Mouse (Mus musculus) megakaryocyte, embryonic 14.5 days (primary cell): Measurements from ENCODE around the gene 2410004P03Rik. TPM values are rescaled to one million over a fixed set of nuclear protein-coding genes. Genes with fewer than 3 reads are reported as not detected.
A peak's percentile ranks its signal among the peaks of the same experiment; 100 is the strongest.

ENCODE experiments used
- H3K27me3 ChIP-seq: replicated peaks from 2 replicates; pipeline ENCODE3; 2012; ENCODE audit warnings: inconsistent platforms
- H3K36me3 ChIP-seq: replicated peaks from 2 replicates; pipeline ENCODE3; 2012; ENCODE audit warnings: low read length, inconsistent platforms, mixed read lengths
- H3K4me1 ChIP-seq: 2 replicates; pipeline ENCODE4 v1.6.1; 2012; ENCODE audit warnings: inconsistent platforms
- H3K4me3 ChIP-seq: replicated peaks from 2 replicates; pipeline ENCODE3; 2012; ENCODE audit warnings: moderate library complexity, mild to moderate bottlenecking, inconsistent platforms
- H3K9me3 ChIP-seq: 2 replicates; pipeline ENCODE4 v1.6.1; 2012; ENCODE audit warnings: inconsistent platforms
- FLI1 ChIP-seq: IDR thresholded peaks from 2 replicates; pipeline ENCODE4 v1.6.1; 2012; ENCODE audit warnings: low read length, inconsistent platforms, mixed read lengths
- GATA1 ChIP-seq: IDR thresholded peaks from 3 replicates; pipeline ENCODE4 v1.6.1; 2012; ENCODE audit warnings: mixed read lengths, low read length, inconsistent platforms, borderline replicate concordance
- polyA plus RNA-seq: library from polyadenylated mRNA; stranded (reverse); fragments of >175 nt; gene quantifications from 2 replicates; pipeline ENCODE4 v1.2.3, GENCODE M21; 2012; ENCODE audit warnings: low replicate concordance; ENCODE audit not compliant: insufficient read depth

Gene 2410004P03Rik
- polyA plus RNA-seq, 1 experiment: not detected

DNA sequence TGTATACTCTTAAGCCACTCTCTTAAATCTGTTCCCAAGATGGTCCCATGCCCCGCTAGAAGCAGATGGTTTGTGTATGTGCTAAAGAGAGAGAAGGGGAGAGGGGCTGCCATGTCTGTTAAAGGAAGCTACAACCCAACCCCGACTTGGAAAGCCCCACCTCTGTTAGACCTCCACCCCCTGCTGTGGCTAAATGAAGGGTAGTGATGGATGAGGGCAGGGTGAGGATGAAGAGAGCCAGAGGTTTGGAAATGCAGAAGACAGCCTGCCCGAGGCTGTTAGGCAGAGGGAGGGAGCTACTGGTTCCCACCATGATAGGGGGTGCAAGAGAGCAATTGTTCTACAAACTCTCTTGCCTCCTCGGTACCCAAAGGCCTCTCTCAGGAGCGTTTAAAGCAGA lies 31.8 kb upstream of the 2410004P03Rik start:
- H3K36me3 ChIP-seq: no peaks in the 10 kb centered on the region
- H3K27me3 ChIP-seq: peaks cover 24% of the 10 kb centered on the region
- TF ChIP-seq GATA1: no peak
- no peak for TF ChIP-seq FLI1
- H3K4me1 ChIP-seq: peaks cover 4% of the 10 kb centered on the region; the same call in 1 of the 2 replicates
- H3K9me3 ChIP-seq: peaks cover 12% of the 10 kb centered on the region
- no peak overlapping the region for H3K4me3 ChIP-seq

GRCm38 (mm10) chr12:17040567-17040966 lies 29.0 kb upstream of the 2410004P03Rik start:
- Histone ChIP-seq H3K4me3 (no peak overlapping the region), H3K36me3 (no peaks in the 10 kb centered on the region), H3K4me1 (peaks cover 4% of the 10 kb centered on the region; the same call in 1 of the 2 replicates), H3K27me3 (peaks cover 34% of the 10 kb centered on the region), H3K9me3 (peaks cover 12% of the 10 kb centered on the region)
- TF ChIP-seq GATA1: no peak
- no peak for TF ChIP-seq FLI1

DNA sequence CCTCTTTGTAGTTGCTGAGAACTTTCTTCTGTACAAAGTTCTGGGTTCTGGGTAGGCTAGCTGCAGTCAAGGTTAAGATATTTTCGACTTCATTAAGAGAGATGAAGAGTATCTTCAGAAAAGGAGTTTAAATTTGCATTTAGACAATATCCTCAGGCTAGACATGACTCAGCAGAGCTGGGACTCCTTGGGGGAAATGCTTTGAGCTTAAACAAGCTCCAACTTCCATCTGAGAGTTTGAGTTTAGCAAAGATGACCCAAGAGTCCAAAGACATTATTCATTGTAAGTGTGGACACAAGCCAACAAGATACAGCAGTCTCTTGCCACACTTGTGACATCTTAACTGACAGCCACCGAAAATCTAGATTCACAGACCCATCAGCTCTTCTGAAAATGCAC lies 27.9 kb upstream of the 2410004P03Rik start:
- Histone ChIP-seq H3K4me1 (peaks cover 8% of the 10 kb centered on the region), H3K4me3 (no peak overlapping the region), H3K27me3 (peaks cover 35% of the 10 kb centered on the region), H3K9me3 (peaks cover 12% of the 10 kb centered on the region), H3K36me3 (no peaks in the 10 kb centered on the region)
- TF ChIP-seq GATA1 (no peak), FLI1 (no peak)

GRCm38 (mm10) chr12:17038246-17038645 lies 26.7 kb upstream of the 2410004P03Rik start:
- TF ChIP-seq FLI1 (no peak), GATA1 (no peak)
- H3K27me3 ChIP-seq: peaks cover 29% of the 10 kb centered on the region
- peaks cover 16% of the 10 kb centered on the region for H3K4me1 ChIP-seq
- 0 out of 2 replicates have a peak, but pooled peaks cover under 1% of the 10 kb centered on the region for H3K9me3 ChIP-seq
- no peak overlapping the region for H3K4me3 ChIP-seq
- no peaks in the 10 kb centered on the region for H3K36me3 ChIP-seq

GRCm38 (mm10) chr12:17037053-17037610 lies 25.6 kb upstream of the 2410004P03Rik start:
- Histone ChIP-seq H3K9me3 (no peaks in the 10 kb centered on the region), H3K4me3 (no peak overlapping the region), H3K27me3 (peaks cover 23% of the 10 kb centered on the region), H3K36me3 (no peaks in the 10 kb centered on the region), H3K4me1 (peaks cover 25% of the 10 kb centered on the region)
- TF ChIP-seq GATA1 (no peak), FLI1 (no peak)

- no peaks in the 10 kb centered on the region for H3K9me3 ChIP-seq
- H3K4me3 ChIP-seq: no peak overlapping the region
- peaks cover 25% of the 10 kb centered on the region for H3K4me1 ChIP-seq
- no peaks in the 10 kb centered on the region for H3K36me3 ChIP-seq
- H3K27me3 ChIP-seq: peaks cover 22% of the 10 kb centered on the region
- TF ChIP-seq GATA1 (no peak), FLI1 (no peak)
Observed at GRCm38 (mm10) chr12:17036532-17036931, 25.0 kb upstream of the 2410004P03Rik start.

- H3K4me3 ChIP-seq: no peak overlapping the region
- H3K9me3 ChIP-seq: no peaks in the 10 kb centered on the region
- H3K27me3 ChIP-seq: peaks cover 24% of the 10 kb centered on the region
- no peak for TF ChIP-seq GATA1
- TF ChIP-seq FLI1: no peak
- no peaks in the 10 kb centered on the region for H3K36me3 ChIP-seq
- H3K4me1 ChIP-seq: peaks cover 27% of the 10 kb centered on the region
Observed at GRCm38 (mm10) chr12:17035128-17035527, 23.6 kb upstream of the 2410004P03Rik start.

- Histone ChIP-seq H3K27me3 (peaks cover 25% of the 10 kb centered on the region), H3K4me1 (peaks cover 27% of the 10 kb centered on the region), H3K4me3 (no peak overlapping the region), H3K36me3 (no peaks in the 10 kb centered on the region), H3K9me3 (no peaks in the 10 kb centered on the region)
- TF ChIP-seq GATA1: no peak
- no peak for TF ChIP-seq FLI1
Observed at GRCm38 (mm10) chr12:17034671-17035070, 23.1 kb upstream of the 2410004P03Rik start.

- H3K9me3 ChIP-seq: peaks cover 1% of the 10 kb centered on the region; the same call in 1 of the 2 replicates
- no peaks in the 10 kb centered on the region for H3K36me3 ChIP-seq
- H3K4me3 ChIP-seq: peak overlapping the region; percentile 16
- TF ChIP-seq FLI1: no peak
- no peak for TF ChIP-seq GATA1
- peaks cover 23% of the 10 kb centered on the region for H3K4me1 ChIP-seq
- peaks cover 26% of the 10 kb centered on the region for H3K27me3 ChIP-seq
Observed at GRCm38 (mm10) chr12:17033464-17033841, 21.9 kb upstream of the 2410004P03Rik start.

GRCm38 (mm10) chr12:17032694-17033463 lies 21.4 kb upstream of the 2410004P03Rik start:
- Histone ChIP-seq H3K9me3 (peaks cover 7% of the 10 kb centered on the region), H3K4me3 (peak overlapping the region; percentile 71), H3K4me1 (peaks cover 23% of the 10 kb centered on the region), H3K27me3 (peaks cover 25% of the 10 kb centered on the region), H3K36me3 (no peaks in the 10 kb centered on the region)
- TF ChIP-seq GATA1 (no peak), FLI1 (no peak)
